Mouse (Mus musculus): ENCODE measurements around the gene Tex33.
A peak's percentile ranks its signal among the peaks of the same experiment; 100 is the strongest.
"Not testable (repeated sequence)": the region's sequence is repeated elsewhere in the genome, so short reads cannot be mapped to it uniquely, and the experiment has no call there.

Tex33 gene

DNA sequence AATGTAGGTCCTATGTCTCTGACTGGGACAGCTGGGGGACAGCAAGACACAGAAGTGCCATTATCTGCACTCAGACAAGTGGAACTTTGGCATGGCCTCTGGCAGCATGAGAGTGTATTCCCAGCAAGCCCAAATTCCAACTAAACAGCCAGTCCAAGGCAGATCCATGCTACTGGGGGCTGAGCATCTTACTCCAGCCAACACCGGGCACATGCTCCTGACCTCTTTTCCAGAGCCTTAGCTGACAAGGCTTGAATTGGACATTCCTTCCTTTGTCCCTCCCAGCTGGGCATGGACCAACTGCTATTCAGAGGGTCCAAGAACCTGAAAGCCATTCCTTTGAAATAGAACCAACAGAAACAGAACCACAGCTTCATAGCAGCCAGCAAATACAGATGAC is 26.1 kb downstream of the Tex33 start:
- no peak for DNase-seq

DNA sequence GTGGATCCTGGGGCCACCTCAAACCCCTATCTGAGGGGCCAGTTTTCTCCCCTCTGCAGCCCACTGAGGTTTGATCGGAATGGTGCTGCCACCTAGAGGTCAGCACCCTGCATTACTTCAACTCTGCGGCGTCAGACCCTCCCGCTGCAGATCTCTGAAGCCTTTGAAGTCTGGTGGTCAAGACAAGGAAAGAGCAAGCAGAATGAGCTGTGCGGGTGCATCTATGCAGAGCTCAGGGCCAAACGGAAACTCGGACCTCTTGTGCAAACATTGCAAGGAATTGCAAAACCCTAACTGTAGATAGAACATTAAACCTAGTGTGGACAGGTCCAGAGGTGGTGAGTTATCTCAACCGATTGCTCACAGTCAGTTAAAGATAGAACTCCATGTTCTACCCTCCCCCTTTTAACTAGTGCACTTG is 26.8 kb downstream of the Tex33 start:
- peak; percentile 71 to 74 for DNase-seq

DNA sequence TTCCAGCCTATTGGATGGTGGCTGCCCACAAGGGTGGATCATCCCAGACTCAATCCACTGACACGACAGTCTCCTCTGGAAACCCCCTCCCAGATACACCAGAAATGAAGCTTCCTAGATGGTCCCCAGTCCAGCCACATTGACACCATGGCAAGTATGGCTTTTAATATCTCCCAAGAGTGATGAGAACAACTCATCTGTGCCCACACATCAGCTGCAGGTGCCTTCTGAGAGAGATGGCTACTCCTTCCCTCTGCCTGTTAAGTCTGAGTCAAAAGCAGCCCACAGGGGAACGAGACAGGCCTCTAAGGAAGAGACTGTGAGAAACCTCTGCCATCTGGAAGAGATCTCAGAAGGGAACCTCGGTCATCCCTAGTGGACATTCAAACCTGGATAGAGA is 27.9 kb downstream of the Tex33 start:
- DNase-seq = no peak

DNA sequence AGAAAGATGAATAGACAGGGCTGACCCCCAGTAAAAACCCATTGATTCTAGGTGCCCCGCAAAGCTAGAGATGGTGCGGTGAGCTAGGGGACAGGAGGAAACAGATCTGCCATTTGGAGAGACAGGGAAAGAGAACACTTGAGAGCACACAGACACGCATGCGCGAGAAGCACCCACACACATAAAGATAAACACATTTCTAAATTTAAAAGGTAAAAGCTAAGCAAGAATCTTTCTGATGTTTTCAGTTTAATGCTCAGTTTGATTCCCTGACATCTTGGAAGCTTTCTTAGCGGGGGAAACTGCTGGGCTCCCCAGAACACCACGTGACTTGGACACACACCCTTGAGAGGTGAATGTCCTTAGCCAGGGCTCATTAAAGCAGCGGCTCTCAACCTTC is 28.8 kb downstream of the Tex33 start:
- DNase-seq = no peak

DNA sequence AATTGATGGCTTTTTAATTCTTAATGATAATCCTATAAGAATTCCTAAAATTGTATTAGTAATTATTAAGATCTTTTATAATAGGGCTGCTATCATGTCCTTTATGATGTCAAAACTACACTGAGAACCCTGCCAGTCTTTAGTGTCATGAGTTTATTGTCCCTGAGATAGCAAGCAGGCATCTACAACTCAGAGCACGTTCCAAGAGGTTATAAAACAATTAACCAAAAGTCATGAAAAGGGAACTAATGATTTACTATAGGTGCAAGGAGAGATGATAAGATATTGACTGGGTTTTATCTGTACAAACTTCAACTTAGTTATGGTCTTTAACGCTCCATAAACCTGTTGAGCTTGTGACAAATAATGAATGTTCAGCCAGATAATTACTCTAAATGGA is 29.8 kb downstream of the Tex33 start:
- no peak for DNase-seq

DNA sequence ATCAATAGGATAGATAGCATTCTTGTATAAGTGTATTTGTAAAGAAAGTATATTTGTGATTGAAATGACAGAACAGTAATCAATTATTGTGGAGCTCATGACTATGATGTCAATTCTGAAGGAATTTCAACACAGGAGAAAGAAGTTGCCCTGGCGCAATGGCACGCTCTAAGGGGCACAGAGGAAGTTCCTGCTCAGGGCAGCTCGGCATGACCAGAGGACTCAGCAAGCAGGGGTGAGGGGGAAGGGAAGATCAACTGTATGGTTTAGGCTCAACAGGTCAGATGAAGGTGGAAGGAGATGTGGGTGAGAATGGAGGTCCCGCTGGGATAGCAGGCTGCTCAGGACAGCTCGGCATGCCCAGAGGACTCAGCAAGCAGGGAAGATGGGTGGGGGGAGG is 40.2 kb downstream of the Tex33 start:
- DNase-seq = no peak

DNA sequence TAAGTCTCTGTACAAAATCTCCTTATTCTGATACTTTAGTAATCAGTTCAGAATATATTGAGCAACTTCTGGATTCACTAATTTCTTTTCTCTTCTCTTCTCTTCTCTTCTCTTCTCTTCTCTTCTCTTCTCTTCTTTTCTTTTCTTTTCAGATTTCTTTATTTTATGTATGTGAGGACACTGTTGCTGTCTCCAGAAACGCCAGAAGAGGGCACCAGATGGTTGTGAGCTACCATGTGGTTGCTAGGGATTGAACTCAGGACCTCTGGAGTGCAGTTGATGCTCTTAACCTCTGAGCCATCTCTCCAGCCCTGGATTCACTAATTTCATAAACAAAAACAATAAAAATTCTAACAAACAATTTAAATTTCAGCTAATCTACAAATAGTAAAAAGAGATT is 40.8 kb downstream of the Tex33 start:
- peak; percentile 37 to 51 for DNase-seq

DNA sequence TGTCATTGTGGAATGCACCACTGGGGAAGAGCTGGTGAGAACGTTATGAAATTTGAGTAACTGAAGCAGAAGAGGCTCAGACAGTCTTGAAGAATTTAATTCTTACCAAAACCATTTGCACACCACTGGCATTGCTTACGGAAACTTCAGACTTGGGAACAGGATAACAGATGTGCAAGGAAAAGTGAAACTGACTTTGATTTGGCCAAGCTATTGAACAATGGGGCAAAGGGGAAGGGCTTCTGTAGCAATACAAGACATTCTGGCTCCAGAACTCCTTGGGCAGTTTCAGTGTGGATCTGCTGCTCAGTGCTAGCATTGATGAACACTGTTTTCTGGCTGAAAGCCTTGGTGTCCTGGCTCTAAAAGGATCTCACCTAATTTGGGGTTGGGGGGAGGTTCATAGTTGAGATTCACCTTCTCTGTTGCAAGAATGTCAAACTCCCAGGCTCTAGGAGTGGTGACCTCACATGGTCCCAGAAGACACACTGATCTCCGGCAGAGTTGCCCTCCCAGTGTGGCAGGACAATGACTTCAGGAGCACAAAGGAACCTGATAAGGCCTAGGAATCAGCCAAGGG is 44.0 kb downstream of the Tex33 start:
- DNase-seq = no peak

DNA sequence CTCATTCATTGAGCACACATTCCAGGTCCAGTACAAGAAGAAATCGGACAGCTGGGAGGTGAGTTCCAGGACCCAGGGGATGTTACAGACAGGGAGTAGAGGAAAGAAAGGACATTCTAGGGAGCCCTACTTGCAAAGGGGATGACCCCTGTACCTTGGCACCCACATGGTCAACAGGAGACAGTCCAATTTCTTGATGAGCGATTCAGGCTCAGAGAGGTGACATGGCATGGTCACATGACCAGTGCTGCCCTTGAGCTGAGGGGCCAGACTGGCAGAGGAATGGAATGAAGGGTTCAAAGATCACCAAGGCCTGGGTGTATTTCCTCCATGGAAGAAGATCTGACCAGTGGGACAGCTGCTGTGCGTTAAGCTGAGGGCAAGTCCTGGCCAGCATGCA is 51.1 kb downstream of the Tex33 start:
- no peak for DNase-seq

DNA sequence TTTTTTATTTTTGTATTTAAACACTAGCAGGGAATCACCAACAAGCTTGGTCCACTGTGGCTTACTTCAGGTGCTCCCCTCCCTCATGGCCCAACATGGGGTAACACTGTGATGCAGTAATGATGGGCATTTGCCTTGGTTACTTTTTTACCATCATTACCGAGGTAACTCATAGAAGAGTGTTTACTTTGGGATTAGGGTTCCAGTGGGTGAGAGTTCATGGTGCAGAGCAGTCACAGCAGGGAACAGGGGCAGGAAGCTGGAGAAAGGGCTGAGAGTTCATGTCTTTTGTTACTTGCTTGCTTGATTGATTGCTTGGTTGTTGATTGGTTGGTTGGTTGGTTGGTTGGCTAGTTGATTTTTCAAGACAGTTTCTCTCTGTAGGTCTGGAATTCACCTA is 52.0 kb downstream of the Tex33 start:
- DNase-seq = no peak

DNA sequence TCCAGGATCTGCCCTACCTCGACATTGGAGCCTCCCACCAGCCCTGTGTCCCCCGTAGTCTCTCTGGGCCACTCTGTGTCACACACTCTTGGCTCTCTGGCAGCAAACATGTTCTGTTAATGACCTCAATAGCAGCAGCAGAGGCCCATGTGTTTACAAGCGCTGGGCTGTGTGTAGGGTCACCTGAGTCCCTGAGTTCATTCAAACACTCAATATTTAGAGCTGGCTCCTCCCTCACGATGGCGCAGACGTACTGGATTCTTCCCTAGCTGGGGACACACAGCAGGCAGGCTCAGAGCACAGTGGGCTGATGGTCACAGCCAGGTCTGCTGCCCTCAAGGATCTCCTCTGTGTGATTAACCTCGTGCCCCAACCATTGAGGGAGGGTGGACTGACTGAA is 54.8 kb downstream of the Tex33 start:
- DNase-seq = not testable (repeated sequence)

DNA sequence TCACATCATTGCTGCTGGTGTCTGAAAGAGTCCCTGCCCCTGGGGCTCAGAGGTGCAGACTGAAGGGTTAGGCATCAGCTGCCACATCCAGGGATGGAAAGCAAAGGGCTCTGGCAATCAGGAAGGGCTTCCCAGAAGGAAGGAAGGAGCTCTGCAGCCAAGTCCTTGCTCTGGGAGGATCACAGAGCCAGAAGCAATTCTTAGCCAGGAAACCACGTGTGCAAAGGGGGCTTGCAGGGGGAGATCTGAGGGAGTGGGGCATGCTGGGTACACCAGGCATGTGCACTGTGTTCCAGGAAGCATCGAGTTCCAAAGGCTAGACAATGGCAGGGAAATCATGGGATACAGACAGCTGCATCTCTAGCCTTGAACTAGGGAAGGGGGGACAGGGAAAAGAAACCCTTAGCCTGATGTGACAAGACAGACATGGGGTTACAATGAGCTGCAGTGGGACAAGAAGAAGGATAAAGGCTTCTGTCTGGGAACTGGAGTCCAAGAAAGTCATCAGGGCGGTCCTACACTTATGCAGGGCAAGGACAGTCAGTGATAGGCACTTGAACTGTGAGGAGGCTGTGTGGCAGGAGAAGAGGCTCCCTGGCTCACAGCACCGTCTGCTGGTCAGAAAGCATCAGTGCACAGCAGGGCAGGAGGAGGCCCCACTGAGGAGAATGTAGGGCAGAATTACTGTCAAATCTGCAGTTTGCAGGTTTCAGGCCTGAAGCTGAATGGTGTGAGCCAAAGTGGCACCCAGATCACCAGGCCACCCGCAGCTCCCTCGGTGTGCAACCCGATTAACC is 55.9 kb downstream of the Tex33 start:
- DNase-seq = peak; percentile 58 to 64

DNA sequence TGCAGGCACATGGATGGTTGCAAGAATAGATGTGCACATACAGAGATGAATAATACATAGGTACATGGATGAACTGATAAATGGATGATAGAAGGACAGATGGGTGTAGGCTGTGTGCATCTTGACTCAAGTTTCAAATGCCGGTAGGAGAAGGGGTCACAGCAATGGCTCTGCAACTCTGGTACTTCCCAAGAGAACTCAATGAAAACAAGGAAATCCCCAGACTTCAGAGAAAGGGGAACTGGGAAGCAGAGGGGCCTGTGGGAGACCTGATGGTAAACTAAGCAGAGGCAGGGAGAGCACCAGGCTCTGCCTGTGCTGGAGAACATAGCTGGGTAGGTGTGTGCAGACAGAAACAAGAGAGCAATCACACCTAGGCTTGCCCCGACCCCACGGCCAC is 61.3 kb downstream of the Tex33 start:
- no peak for DNase-seq

DNA sequence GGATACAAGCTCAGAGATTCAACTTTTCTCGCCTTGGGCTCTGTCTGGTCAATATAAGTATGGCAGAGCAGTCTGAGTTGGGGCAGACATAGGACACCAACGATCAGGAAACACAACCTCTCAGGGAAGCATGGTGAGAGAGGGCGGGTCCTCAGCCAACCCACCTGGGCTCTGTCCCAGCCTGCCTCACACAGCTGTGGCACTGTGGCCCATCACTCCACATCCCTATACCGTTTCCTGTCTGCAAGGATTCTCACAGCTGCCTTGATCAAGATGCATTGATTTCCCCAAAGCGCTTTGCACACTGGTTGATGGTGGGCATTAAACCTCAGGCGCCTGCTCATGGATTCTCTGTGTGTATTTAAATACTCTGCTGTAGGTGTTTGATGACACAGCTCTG is 62.7 kb downstream of the Tex33 start:
- no peak for DNase-seq

DNA sequence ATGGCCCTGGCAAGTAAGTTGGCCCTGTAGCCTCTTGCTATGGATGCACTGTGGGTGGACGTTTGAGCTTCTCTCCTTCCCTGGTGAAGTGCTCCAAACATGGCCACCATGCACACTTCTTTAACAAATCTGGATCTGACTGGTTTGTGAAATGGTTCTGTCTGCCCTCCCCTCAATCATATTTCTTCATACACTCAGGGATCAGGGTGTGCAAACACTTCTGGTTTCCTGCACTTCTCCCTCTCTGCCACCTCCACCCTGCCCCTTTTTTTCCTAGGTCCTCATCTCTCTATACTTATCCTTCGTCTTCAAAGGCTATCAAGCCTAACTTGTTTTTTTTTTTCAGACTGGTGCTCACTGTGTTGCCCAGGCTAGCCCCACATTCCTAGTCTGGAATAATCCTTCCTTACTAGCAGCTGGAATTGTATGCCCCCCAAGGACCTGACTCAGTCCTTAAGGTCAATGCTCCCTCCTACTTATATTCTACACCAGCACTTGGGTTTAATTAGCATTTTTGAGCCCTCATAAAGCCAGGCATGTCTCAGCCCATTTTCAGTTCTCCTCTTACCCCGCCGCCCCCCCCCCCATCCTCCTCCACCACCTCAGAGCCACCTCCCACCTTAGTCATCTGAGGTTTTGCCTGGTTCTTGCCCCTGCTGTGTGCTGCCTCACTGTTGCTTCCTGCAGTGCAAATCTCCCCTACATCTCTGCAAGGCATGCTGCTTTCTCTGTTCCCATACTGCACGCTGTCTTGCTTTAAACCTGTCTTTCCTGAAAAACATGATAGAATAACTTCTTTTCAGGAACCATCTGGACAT is 64.0 kb downstream of the Tex33 start:
- peak in 1 of 2 experiments; percentile 14 for DNase-seq

DNA sequence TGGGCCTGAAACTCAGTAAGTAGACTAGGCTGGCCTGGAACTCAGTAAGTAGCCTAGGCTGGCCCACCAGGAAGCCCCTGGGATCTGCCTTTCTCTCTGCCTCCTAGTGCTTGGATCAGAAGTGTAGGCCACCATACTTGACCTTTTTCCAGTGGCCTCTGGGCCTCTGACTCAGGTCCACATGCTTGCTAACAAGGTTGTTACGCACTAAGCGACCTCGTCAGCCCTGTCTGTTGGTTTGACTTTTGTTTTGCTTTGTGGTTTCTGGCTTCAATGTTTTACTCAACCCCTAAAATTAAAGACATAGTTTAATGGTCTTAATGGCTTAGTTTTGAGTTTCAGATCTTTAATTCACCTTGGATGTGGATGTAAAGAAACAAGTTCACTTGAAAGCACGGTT is 65.0 kb downstream of the Tex33 start:
- no peak for DNase-seq

DNA sequence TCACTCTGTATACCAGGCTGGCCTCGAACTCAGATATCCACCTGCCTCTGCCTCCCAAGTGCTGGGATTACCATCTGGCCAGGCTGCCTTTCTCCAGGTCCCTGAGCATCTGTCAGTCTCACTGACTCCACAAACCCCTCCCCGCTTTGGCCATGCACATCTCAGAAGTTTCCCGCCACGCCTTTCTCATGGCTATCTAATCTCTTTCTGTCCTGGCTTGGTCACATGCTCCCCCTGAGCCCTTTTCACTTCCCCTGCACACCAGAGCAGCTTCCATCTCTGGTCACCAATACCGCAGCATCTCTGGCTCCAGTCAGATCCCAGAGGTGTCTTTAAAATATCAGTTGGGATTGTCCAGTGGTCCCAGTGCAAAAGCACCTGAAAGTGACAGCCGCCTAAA is 65.7 kb downstream of the Tex33 start:
- not testable (repeated sequence) for DNase-seq

DNA sequence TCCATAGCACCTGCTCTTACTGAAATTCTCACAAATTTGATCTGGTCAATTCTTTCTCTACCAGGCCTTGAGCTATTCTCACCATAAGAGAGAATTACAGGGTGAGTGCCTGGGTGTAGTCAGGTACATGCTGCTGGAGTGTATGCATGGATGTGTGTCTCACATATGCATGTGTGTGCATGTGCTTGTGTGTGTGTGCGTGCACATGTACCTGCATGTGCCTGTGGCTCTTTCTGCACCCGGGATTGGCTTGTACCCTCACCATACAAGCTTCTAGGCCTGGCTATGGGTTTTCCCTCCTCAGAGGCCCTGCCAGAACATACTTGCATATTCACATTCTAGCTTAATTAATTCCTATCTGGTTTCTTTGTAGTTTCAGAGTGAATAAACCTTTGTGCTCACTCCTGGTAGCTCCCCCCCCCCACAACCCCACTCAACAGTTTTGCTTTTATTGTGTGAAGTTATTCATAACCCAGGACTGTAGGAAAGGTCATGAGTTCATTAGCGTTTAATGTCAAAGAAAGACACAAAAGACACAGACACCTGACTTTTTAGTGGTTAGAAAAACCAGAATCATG is 67.1 kb downstream of the Tex33 start:
- DNase-seq = no peak
